Mouse (Mus musculus): ENCODE data around the gene S1pr1. TPM values are rescaled to one million over a fixed set of nuclear protein-coding genes. Genes with fewer than 3 reads are reported as not detected.

The S1pr1 gene
- total and polyA plus RNA-seq, 3 experiments: 0.08 to 0.13 TPM; not detected in 1

GRCm38 (mm10) chr3:115689352-115689751 is 25.5 kb downstream of the S1pr1 start:
- H3K36me3 ChIP-seq (ENCODE audit: control insufficient read depth in 1 of 2, insufficient read depth in 2 of 2, low read length in 2 of 2): peaks cover 0 to 25% of the 10 kb centered on the region in 2 experiments; a peak in 2 of 4 replicates
- peak overlapping the region; percentile 41 for H3K9ac ChIP-seq (ENCODE audit: control insufficient read depth, low read depth, low read length, poor library complexity, severe bottlenecking)
- peaks cover 17 to 27% of the 10 kb centered on the region in 2 experiments for H3K4me1 ChIP-seq (ENCODE audit: control insufficient read depth in 1 of 2, insufficient read depth in 2 of 2, low read length in 2 of 2)
- H3K79me2 ChIP-seq (ENCODE audit: control insufficient read depth, insufficient read depth, low read length, poor library complexity): no peaks in the 10 kb centered on the region
- TF ChIP-seq CHD1 (IDR thresholded peaks at IDR 0.05; ENCODE audit: low read depth, low read length): no peak
- TF ChIP-seq USF2 (IDR thresholded peaks at IDR 0.05; ENCODE audit: borderline replicate concordance in 1 of 2, insufficient read depth in 1 of 2, low read depth in 1 of 2, low read length in 2 of 2): no peak
- no peak for TF ChIP-seq MYC (IDR thresholded peaks at IDR 0.05; ENCODE audit: low read depth, low read length)
- TF ChIP-seq ZMIZ1 (IDR thresholded peaks at IDR 0.05; ENCODE audit: low read depth, low read length): no peak
- TF ChIP-seq USF1 (IDR thresholded peaks at IDR 0.05; ENCODE audit: low read depth, low read length): no peak
- no peak for TF ChIP-seq KAT2A (conservative IDR thresholded peaks at IDR 0.05; ENCODE audit: low read depth, low read length)
- peak in 1 of 2 experiments; percentile 41; a peak in 1 of 4 replicates for TF ChIP-seq EP300 (IDR thresholded peaks at IDR 0.05; ENCODE audit: low read depth in 1 of 2, low read length in 2 of 2)
- no peak for TF ChIP-seq ETS1 (IDR thresholded peaks at IDR 0.05; ENCODE audit: low read depth, low read length)
- TF ChIP-seq TBP (IDR thresholded peaks at IDR 0.05; ENCODE audit: low read depth, low read length): 0 out of 2 replicates have a peak, but pooled peaks have one; percentile 30
- TF ChIP-seq E2F4 (IDR thresholded peaks at IDR 0.05; ENCODE audit: borderline replicate concordance, low read depth, low read length): no peak
- no peak for TF ChIP-seq RCOR1 (IDR thresholded peaks at IDR 0.05; ENCODE audit: low read depth, low read length)
- DNase-seq (ENCODE audit: low read depth, low spot score): peak; percentile 52
- peak overlapping the region; percentile 6 to 24; a peak in 2 of 4 replicates for H3K4me3 ChIP-seq (ENCODE audit: control insufficient read depth in 1 of 2, insufficient read depth in 1 of 2, low read depth in 2 of 2, low read length in 2 of 2)
- H3K27ac ChIP-seq (ENCODE audit: control insufficient read depth, low read depth, low read length): peak overlapping the region; percentile 50
- no peaks in the 10 kb centered on the region for H3K27me3 ChIP-seq (ENCODE audit: control insufficient read depth in 1 of 2, insufficient read depth in 2 of 2, low read length in 2 of 2)
- no peaks in the 10 kb centered on the region for H3K9me3 ChIP-seq (replicated peaks; ENCODE audit: insufficient read depth, low read length)

DNA sequence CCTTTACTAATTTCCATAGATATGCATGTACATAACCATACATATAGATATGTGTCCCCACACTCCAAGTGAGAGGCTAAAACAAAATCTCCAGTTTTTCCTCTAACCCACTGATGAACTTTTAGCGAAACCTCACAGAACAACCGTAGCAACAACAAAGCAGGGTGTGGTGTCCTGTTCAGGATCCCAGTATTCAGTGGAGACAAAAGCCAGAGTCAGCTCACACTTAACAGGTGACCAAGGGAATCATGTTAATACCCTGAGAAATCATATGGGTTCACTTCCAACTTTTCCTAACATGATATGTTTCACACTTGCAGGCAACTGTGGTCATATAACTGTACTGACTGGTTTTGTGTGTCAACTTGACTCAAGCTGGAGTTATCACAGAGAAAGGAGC is 27.1 kb downstream of the S1pr1 start:
- peaks cover 0 to 24% of the 10 kb centered on the region in 2 experiments; a peak in 2 of 4 replicates for H3K36me3 ChIP-seq (ENCODE audit: control insufficient read depth in 1 of 2, insufficient read depth in 2 of 2, low read length in 2 of 2)
- DNase-seq (ENCODE audit: low read depth, low spot score): no peak
- H3K9me3 ChIP-seq (replicated peaks; ENCODE audit: insufficient read depth, low read length): no peaks in the 10 kb centered on the region
- no peak overlapping the region for H3K9ac ChIP-seq (ENCODE audit: control insufficient read depth, low read depth, low read length, poor library complexity, severe bottlenecking)
- H3K27me3 ChIP-seq (ENCODE audit: control insufficient read depth in 1 of 2, insufficient read depth in 2 of 2, low read length in 2 of 2): no peaks in the 10 kb centered on the region
- no peak overlapping the region for H3K4me3 ChIP-seq (ENCODE audit: control insufficient read depth in 1 of 2, insufficient read depth in 1 of 2, low read depth in 2 of 2, low read length in 2 of 2)
- H3K27ac ChIP-seq (ENCODE audit: control insufficient read depth, low read depth, low read length): no peak overlapping the region
- peaks cover 15 to 20% of the 10 kb centered on the region in 2 experiments for H3K4me1 ChIP-seq (ENCODE audit: control insufficient read depth in 1 of 2, insufficient read depth in 2 of 2, low read length in 2 of 2)
- H3K79me2 ChIP-seq (ENCODE audit: control insufficient read depth, insufficient read depth, low read length, poor library complexity): no peaks in the 10 kb centered on the region
- no peak for TF ChIP-seq MAX (IDR thresholded peaks at IDR 0.05; ENCODE audit: low read length)
- TF ChIP-seq ZC3H11A (IDR thresholded peaks at IDR 0.05; ENCODE audit: low read depth, low read length): no peak
- TF ChIP-seq POLR2A (IDR thresholded peaks at IDR 0.05; ENCODE audit: control insufficient read depth in 1 of 2, insufficient read depth in 1 of 2, low read depth in 1 of 2, low read length in 2 of 2, poor library complexity in 1 of 2): no peak
- TF ChIP-seq POLR2AphosphoS2 (IDR thresholded peaks at IDR 0.05; ENCODE audit: low read length): no peak
- TF ChIP-seq ZMIZ1 (IDR thresholded peaks at IDR 0.05; ENCODE audit: low read depth, low read length): no peak

Data from MEL (cell line).